Mouse (Mus musculus): ENCODE data around the gene Morc1. TPM values are rescaled to one million over a fixed set of nuclear protein-coding genes. Genes with fewer than 3 reads are reported as not detected.

The Morc1 gene
- polyA plus RNA-seq, 1 experiment from 2014 or later = 0.16 TPM

DNA sequence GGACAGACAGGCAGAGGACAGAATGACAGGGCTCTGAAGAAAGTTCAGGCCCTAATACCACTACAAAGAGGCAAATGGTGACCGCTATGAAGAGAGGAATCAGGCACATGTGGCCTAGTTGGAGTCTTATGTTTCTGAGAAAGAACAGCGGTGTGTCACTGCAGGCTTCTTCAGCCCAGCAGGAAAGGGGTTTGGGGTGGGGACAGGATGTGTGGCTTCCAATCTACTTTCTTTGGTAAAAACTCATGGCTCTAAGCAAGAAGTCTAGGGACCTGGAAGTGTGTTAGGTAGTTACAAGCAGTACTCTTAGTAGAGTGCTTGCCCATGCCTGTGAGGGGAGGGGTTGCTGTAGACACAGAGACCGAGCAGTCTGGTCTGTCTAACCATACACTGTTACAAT, 196.3 kb downstream of the Morc1 start:
- no peak for ATAC-seq
- no peaks in the 10 kb centered on the region for H3K36me3 ChIP-seq (ENCODE audit: control insufficient read depth, insufficient read depth)
- H3K27ac ChIP-seq (ENCODE audit: low read depth, low read length) = no peak overlapping the region
- no peaks in the 10 kb centered on the region for H3K27me3 ChIP-seq (replicated peaks; ENCODE audit: control insufficient read depth, insufficient read depth, low read length)
- H3K4me1 ChIP-seq (replicated peaks; ENCODE audit: control insufficient read depth, insufficient read depth, low read length) = no peaks in the 10 kb centered on the region
- H3K9me3 ChIP-seq (ENCODE audit: control insufficient read depth) = no peaks in the 10 kb centered on the region
- no peak overlapping the region for H3K4me3 ChIP-seq (ENCODE audit: low read depth, low read length)
- TF ChIP-seq CTCF (IDR thresholded peaks at IDR 0.05; ENCODE audit: low read depth) = no peak
- H3K4me2 ChIP-seq (replicated peaks; ENCODE audit: low read depth) = no peak overlapping the region
- no peak overlapping the region for H3K9ac ChIP-seq (ENCODE audit: low read depth, low read length)
- 93% methylated on average over 3 of the region's 3 CpGs for WGBS

DNA sequence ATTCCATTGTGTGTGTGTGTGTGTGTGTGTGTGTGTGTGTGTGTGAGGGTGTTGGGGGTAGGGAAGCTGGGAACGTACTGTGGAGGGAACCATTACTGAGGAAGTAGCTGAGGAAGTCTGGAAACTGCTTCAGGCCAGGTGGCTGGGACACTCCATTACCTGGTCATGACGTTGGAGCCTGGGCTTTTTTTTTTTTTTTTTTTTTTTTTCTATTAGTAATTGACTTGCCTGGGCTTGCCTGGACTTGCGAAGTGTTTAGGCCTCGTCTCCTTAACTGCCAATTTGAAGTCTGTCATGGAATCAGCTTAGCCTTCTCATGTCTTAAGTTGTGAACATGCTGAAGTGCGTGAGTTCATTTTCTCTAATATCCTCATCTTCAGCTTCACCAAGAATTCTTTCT, 198.7 kb downstream of the Morc1 start:
- WGBS = 77% methylated on average over 5 of the region's 5 CpGs
- Histone ChIP-seq H3K27ac (ENCODE audit: low read depth, low read length) (no peak overlapping the region), H3K4me2 (replicated peaks; ENCODE audit: low read depth) (no peak overlapping the region), H3K9me3 (ENCODE audit: control insufficient read depth) (no peaks in the 10 kb centered on the region), H3K27me3 (replicated peaks; ENCODE audit: control insufficient read depth, insufficient read depth, low read length) (no peaks in the 10 kb centered on the region), H3K9ac (ENCODE audit: low read depth, low read length) (no peak overlapping the region), H3K36me3 (ENCODE audit: control insufficient read depth, insufficient read depth) (no peaks in the 10 kb centered on the region), H3K4me3 (ENCODE audit: low read depth, low read length) (no peak overlapping the region), H3K4me1 (replicated peaks; ENCODE audit: control insufficient read depth, insufficient read depth, low read length) (no peaks in the 10 kb centered on the region)
- no peak for ATAC-seq
- no peak for TF ChIP-seq CTCF (IDR thresholded peaks at IDR 0.05; ENCODE audit: low read depth)

DNA sequence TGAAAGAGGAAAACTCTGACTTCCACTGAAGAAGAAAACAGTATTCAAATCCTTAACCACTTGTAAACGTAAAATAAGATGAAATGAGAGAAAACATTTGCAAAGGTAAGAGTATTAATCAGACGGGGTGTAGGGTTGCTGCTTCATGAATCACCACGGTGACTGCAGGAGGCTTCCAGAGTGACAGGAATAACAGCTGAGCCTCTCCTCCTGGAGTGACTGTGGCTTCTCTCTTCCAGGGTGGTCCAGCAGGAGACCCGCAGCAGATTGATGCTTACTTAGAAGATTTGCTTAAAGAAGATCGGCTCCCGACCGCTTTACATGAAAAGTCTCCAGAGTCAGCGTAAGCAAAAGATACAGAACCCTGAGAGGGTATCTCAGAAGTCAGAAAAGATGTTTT, 199.4 kb downstream of the Morc1 start:
- no peaks in the 10 kb centered on the region for H3K9me3 ChIP-seq (ENCODE audit: control insufficient read depth)
- no peak overlapping the region for H3K9ac ChIP-seq (ENCODE audit: low read depth, low read length)
- no peak overlapping the region for H3K27ac ChIP-seq (ENCODE audit: low read depth, low read length)
- H3K27me3 ChIP-seq (replicated peaks; ENCODE audit: control insufficient read depth, insufficient read depth, low read length) = no peaks in the 10 kb centered on the region
- no peak for TF ChIP-seq CTCF (IDR thresholded peaks at IDR 0.05; ENCODE audit: low read depth)
- H3K4me3 ChIP-seq (ENCODE audit: low read depth, low read length) = no peak overlapping the region
- H3K36me3 ChIP-seq (ENCODE audit: control insufficient read depth, insufficient read depth) = no peaks in the 10 kb centered on the region
- no peaks in the 10 kb centered on the region for H3K4me1 ChIP-seq (replicated peaks; ENCODE audit: control insufficient read depth, insufficient read depth, low read length)
- WGBS = 40% methylated on average over 8 of the region's 8 CpGs
- no peak for ATAC-seq
- no peak overlapping the region for H3K4me2 ChIP-seq (replicated peaks; ENCODE audit: low read depth)

DNA sequence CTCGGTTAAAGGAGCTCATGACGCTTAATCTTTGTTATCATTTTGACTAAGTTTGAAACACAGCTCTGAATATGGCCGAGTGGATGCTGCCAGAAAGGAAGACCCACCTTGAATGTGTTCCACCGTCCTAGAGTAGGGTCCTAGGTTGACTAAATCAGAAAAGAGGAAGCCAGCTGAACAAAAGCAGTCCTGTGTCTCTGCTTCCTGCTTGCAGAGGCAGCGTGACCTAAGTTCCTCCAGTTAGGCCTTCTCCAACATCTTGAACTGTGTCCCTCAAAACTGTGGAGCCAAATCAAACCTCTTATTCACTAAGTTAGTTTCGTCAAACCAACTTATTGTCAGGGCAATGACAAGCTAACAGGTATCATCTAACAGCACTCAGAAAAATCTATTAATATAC, 201.3 kb downstream of the Morc1 start:
- H3K36me3 ChIP-seq (ENCODE audit: control insufficient read depth, insufficient read depth) = no peaks in the 10 kb centered on the region
- H3K9me3 ChIP-seq (ENCODE audit: control insufficient read depth) = no peaks in the 10 kb centered on the region
- no peaks in the 10 kb centered on the region for H3K4me1 ChIP-seq (replicated peaks; ENCODE audit: control insufficient read depth, insufficient read depth, low read length)
- no peaks in the 10 kb centered on the region for H3K27me3 ChIP-seq (replicated peaks; ENCODE audit: control insufficient read depth, insufficient read depth, low read length)
- TF ChIP-seq CTCF (IDR thresholded peaks at IDR 0.05; ENCODE audit: low read depth) = no peak
- H3K4me3 ChIP-seq (ENCODE audit: low read depth, low read length) = no peak overlapping the region
- no peak overlapping the region for H3K4me2 ChIP-seq (replicated peaks; ENCODE audit: low read depth)
- no peak overlapping the region for H3K27ac ChIP-seq (ENCODE audit: low read depth, low read length)
- ATAC-seq = no peak
- H3K9ac ChIP-seq (ENCODE audit: low read depth, low read length) = no peak overlapping the region
- 87% methylated on average over 6 of the region's 6 CpGs for WGBS

DNA sequence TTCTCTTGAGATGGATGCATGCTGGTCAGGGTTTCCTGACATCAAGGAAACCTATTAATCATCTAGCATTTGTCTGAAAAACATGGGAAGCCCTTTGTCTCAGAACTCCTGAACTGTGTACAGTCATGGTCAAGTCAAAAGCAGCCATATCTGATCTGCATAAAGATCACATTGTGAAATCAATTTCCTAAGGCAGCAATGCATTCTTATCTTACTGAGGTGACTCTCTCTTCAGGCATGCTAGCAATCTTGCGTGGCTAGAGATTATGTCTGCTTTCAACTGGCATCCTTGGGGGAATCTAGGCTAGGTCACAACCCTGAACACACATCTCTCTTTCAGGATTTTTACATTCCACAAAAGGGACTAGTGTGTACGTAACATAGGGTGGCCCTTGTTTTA, 215.2 kb downstream of the Morc1 start:
- H3K27ac ChIP-seq (ENCODE audit: low read depth, low read length) = no peak overlapping the region
- no peak overlapping the region for H3K4me3 ChIP-seq (ENCODE audit: low read depth, low read length)
- H3K9me3 ChIP-seq (ENCODE audit: control insufficient read depth) = no peaks in the 10 kb centered on the region
- ATAC-seq = no peak
- H3K36me3 ChIP-seq (ENCODE audit: control insufficient read depth, insufficient read depth) = no peaks in the 10 kb centered on the region
- no peaks in the 10 kb centered on the region for H3K4me1 ChIP-seq (replicated peaks; ENCODE audit: control insufficient read depth, insufficient read depth, low read length)
- H3K9ac ChIP-seq (ENCODE audit: low read depth, low read length) = no peak overlapping the region
- no peak for TF ChIP-seq CTCF (IDR thresholded peaks at IDR 0.05; ENCODE audit: low read depth)
- 56% methylated on average over 2 of the region's 2 CpGs for WGBS
- no peak overlapping the region for H3K4me2 ChIP-seq (replicated peaks; ENCODE audit: low read depth)
- H3K27me3 ChIP-seq (replicated peaks; ENCODE audit: control insufficient read depth, insufficient read depth, low read length) = no peaks in the 10 kb centered on the region

DNA sequence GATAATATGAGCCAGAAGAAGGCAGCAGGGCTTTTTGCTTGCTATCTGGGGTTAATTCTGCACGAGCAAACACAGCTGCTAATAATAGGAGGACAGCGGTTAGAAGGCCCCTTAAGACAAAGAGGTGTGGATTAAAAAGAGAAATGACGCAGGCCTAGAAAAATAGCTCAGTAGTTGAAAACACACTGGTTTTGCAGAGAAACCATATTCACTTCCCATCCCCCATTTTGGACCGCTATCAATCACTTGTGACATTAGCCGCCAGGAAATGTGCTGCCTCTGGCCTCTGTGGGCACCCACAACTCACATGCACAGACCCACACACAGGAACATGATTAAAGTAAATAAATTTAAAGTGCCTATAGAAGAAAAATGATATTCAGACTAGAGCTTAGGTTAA, 240.7 kb downstream of the Morc1 start:
- Histone ChIP-seq H3K4me3 (ENCODE audit: low read depth, low read length) (no peak overlapping the region), H3K9me3 (ENCODE audit: control insufficient read depth) (no peaks in the 10 kb centered on the region), H3K27ac (ENCODE audit: low read depth, low read length) (no peak overlapping the region), H3K4me1 (replicated peaks; ENCODE audit: control insufficient read depth, insufficient read depth, low read length) (no peaks in the 10 kb centered on the region), H3K36me3 (ENCODE audit: control insufficient read depth, insufficient read depth) (no peaks in the 10 kb centered on the region), H3K9ac (ENCODE audit: low read depth, low read length) (no peak overlapping the region), H3K27me3 (replicated peaks; ENCODE audit: control insufficient read depth, insufficient read depth, low read length) (no peaks in the 10 kb centered on the region), H3K4me2 (replicated peaks; ENCODE audit: low read depth) (no peak overlapping the region)
- no peak for ATAC-seq
- no peak for TF ChIP-seq CTCF (IDR thresholded peaks at IDR 0.05; ENCODE audit: low read depth)
- WGBS = 59% methylated on average over 5 of the region's 5 CpGs

DNA sequence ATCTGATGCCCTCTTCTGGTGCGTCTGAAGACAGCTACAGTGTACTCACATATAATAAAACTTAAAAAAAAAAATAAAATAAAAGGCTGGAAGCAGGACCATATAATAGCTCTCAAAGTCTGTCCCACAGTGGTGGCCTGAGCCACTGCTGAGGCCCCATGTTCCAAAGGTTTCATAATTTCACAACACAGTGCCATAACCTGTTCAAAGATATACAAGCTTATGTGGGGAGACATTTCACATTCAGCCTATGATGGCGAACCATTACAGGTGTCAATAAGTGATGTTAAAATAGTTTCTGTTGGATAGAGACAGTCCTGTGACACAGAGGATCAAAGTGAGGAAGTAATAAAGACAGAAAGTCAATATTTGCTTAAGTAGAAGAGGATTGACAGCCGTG, 241.6 kb downstream of the Morc1 start:
- Histone ChIP-seq H3K27me3 (replicated peaks; ENCODE audit: control insufficient read depth, insufficient read depth, low read length) (no peaks in the 10 kb centered on the region), H3K4me2 (replicated peaks; ENCODE audit: low read depth) (no peak overlapping the region), H3K27ac (ENCODE audit: low read depth, low read length) (no peak overlapping the region), H3K9me3 (ENCODE audit: control insufficient read depth) (no peaks in the 10 kb centered on the region), H3K4me3 (ENCODE audit: low read depth, low read length) (no peak overlapping the region), H3K9ac (ENCODE audit: low read depth, low read length) (no peak overlapping the region), H3K4me1 (replicated peaks; ENCODE audit: control insufficient read depth, insufficient read depth, low read length) (no peaks in the 10 kb centered on the region), H3K36me3 (ENCODE audit: control insufficient read depth, insufficient read depth) (no peaks in the 10 kb centered on the region)
- ATAC-seq = peak; percentile 97
- TF ChIP-seq CTCF (IDR thresholded peaks at IDR 0.05; ENCODE audit: low read depth) = 0 out of 2 replicates have a peak, but pooled peaks have one; percentile 1
- WGBS = 42% methylated on average over 3 of the region's 3 CpGs
